Mouse (Mus musculus) retina, adult 2 months (tissue): ENCODE results near the gene Sord.

Experiments used
- DNase-seq: peaks from one replicate; pipeline ENCODE4 v3.0.0-alpha.2; 2012; ENCODE audit warnings: low read depth, low spot score

The Sord gene

DNA sequence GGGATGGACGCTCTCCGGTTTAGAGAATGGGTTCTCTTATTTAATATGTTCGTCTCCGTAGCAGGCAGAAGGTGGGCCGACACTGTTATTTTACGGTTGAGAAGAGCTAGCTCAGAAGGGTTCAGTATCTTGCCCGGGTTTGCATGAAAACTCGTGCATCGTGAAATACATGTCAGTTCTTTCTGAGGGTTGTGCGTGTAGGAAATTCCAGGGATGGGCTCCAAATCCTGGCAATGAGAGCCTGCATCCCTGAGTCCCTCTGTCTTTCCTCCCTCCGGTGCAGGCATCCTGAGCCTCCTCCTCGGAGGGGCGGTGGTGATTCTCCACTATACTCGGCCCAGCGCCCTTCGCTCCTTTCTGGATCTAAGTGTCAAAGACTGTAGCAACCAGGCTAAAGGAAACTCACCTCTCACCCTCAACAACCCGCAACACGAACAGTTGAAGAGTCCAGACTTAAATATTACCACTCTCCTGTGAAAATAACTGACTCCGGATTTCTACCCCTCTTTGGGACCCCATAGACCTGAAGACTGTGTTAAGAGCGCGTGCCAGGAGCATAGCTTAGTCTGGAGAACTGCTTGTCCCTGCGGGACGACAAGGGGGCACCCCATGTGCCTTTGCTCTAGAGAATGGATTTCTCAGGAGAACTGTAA lies 67.5 kb downstream of the Sord start:
- no peak for DNase-seq

DNA sequence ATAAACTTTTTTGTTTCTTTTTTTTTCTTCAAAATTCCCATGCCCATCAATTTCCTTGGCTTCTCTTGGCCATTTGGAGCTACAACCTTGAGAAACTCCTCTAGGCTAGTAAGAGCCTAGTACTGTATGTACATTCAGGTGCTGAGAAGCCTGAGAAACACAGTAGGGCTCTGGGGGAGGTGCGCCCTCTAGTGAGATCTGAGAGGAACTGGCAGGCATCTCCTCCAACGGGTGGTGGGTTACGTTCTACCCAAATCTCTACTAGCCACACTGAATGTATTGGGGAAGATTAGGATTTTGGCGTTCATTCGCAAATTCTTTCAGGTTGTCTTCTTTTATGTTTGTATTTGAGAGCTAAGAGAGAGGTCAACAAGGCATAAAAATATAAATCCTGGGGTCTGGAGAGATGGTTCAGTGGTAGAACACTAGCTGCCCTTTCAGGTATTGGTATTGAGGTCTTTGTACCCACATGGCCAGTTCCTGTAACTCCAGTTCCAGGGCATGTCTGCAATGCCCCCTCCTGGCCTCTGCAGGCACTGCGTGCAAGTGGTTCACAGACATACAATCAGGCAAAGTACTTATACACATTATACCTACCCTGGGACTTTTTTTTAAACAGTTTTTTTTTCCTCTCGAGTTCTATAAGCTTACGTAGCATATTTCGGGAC lies 68.2 kb downstream of the Sord start:
- peak; percentile 37 for DNase-seq

DNA sequence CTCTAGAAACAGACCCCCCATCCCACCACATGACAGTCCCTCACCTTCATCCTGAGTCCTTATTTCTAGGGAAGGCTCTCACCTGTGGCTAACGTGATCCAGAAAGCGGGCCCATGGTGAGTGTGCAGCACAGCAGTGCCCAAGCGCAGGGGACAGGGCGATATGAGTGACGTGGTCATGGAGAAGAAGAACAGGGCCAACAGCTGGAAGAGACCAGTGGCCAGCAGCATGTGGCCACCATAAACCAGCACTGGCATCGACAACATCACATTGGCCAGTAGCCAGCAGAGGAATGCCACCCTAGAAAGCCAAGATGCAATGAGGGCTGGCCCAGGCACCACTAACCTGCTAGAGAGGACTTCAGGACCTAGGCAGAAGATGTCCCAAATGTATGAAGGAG lies 70.0 kb downstream of the Sord start:
- DNase-seq = no peak

DNA sequence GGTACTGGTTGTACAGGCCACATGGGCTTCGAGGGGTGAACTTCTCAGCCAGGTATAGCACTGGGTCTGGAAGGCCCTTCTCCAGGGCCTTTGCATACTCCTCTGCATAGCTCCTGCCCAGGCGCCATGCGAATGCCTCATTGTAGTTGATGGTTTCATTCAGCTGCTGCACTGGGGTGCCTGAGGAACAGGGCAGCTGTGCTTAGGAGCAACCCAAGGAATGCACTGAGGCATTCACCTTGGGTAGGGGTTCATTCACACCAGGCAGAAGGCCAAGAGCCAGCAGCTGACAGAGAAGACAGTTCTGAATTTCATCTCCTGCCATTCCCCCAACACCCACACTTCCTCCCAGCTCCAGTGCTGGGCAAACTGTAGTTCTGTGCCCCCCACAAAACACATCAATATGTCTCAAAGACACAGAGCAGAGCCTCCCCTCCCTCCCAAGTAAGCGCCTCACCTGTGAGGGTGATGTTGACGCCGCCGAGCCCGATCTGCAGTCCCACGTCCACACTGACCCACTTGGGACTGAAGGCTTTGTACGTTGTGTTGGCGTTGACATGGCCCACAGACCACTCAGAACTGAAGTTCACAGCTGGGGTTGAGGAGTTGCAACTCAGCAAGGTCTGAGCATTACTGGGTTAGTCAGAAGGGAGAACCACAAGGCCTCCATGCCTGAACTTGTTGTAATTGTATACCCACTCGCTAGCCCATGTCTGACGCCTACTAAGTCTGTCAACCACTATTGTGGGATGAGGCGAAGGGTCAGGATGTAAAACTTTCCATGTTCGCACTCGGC lies 70.7 kb downstream of the Sord start:
- DNase-seq = no peak

DNA sequence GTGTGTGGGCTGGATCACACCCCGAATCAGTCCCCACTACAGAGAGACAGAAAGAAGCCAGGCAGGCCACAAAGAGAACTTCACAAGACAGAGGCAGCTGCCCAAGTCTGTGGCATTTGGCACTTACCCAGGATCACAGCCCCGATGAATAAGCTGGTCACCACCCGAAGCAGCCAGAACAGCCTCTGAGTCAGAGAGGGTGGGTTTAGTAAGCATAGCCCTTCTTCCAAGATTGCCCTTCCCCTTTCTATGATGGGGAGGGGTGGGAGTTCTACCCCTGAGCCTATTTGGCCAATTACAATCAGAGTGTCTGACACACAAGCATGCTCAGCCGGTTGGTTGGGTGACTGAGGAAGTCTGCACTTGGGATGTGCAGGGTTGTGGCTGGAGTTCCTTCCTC lies 71.6 kb downstream of the Sord start:
- DNase-seq = no peak

DNA sequence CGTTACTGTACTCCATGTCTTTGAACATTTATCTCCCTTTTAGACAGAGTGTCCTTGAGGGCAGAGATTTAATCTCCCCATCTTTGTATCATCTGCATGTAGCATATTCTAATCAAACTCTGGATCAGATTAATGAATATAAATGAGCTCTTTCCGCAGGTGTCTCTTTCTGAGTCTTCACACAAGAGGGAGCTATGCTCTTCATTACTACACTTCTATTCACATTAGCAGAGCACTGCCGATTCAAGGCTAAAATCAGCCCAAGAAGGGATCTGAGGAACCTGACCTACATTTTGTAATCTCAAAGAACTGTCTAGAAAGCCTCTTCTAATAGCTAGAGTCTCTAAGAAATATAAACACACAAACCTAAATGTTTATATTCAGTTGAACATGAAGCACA lies 75.1 kb downstream of the Sord start:
- no peak for DNase-seq

DNA sequence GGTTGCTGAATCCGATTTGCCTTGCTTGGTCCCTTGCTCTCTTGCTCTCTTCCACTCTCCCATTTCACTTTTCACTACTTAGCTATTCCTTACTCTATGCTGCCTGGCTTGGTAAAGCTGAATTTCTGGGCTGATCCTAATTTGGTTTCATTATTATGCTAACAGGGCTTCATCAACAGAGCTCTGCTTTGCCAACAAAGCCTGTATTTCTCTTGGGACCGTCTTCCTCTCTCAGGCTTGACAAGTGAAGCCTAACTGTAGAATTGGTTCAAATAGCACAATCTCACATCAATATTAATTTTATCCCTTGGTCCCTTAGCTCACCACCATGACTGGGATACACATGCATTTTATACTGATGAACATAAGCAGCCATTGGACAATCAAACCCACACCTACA lies 77.0 kb downstream of the Sord start:
- DNase-seq = no peak

DNA sequence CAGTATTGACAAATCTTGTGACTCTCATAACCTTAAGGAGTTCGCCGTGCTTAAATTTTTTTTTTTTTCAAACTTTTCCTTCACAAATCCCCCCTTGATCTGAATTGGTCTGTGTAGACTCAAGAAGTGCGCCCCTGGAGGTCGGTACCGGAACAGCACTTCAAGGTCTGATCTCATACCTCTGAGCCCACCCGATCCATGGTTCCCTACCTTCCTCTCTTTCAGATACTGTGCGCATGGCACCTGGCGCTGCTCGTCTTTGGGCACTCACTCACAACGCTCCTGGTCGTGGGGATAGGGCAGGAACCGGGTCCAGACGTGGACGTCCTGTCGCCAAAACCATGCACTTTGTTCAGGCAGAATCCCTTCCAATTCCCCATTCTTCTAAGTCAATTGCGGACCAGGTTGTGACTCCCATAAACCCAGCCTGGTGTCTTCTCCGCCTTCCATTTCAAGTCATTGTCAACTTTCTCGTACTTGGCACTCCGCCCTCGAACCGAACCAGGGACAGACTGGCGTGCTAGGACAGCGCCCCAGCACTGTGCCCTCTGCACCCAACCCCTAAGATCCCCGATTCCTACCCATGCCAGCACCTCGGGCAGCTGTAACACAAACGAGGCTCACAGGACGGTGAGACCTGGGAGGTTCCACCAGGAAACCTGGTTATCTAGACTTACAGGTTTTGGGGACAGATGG lies 78.3 kb downstream of the Sord start:
- peak; percentile 18 for DNase-seq

DNA sequence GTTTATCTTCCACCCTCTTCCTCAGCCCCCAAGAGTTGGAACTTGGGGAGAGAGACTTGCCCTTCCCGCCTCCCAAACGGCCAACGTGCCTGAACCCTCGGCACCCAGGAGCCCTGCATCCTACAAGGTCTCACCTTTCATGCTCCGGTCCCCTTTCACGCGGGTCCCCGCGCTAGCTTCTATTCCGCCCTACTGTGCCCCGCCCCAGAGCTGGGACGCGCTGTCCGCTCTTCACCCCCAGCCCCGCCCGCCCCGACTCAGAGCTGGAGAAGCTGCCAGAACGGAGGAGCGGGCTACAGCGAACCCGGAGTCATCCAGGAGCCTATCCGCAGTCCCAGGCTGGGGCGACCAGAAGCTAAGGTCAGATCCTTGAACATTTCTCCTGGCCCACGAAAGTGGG lies 79.0 kb downstream of the Sord start, which contains the start of gene Duoxa1:
Duoxa1 (minus strand) TSS at position 195 of the 400 bp plus-strand sequence.
- no peak for DNase-seq
